Mouse (Mus musculus) frontal cortex, postnatal 36 days (tissue): Measurements from ENCODE around the gene Esr2.
A peak's percentile ranks its signal among the peaks of the same experiment; 100 is the strongest.
"Not testable (repeated sequence)": the region's sequence is repeated elsewhere in the genome, so short reads cannot be mapped to it uniquely, and the experiment has no call there.

Source experiments
- DNase-seq, 2 experiments: peaks; one replicate each; pipeline ENCODE4 v3.0.0; 2022; ENCODE audit warnings: low spot score in 2 of 2

Esr2 gene

GRCm38 (mm10) chr12:76152389-76152788 lies 24.7 kb downstream of the Esr2 start:
- not testable (repeated sequence) for DNase-seq

GRCm38 (mm10) chr12:76136701-76137100 lies 40.4 kb downstream of the Esr2 start:
- DNase-seq: no peak

DNA sequence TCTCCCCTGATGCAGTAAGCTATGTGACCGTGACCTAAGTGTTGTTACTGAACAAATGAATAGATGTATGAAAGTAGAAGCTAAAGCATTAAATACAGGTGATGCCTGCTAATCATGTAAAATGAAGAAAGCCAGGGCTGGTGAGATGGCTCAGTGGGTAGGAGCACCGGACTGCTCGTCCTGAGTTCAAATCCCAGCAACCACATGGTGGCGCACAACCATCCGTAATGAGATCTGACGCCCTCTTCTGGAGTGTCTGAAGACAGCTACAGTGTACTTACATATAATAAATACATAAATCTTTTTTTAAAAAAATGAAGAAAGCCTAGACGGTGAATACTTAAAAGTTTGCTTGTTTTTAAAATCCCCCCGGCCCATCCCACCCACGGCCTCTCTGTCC lies 44.0 kb downstream of the Esr2 start:
- not testable (repeated sequence) for DNase-seq

- DNase-seq: no peak
Measured at GRCm38 (mm10) chr12:76132591-76132990, 44.5 kb downstream of the Esr2 start.

DNA sequence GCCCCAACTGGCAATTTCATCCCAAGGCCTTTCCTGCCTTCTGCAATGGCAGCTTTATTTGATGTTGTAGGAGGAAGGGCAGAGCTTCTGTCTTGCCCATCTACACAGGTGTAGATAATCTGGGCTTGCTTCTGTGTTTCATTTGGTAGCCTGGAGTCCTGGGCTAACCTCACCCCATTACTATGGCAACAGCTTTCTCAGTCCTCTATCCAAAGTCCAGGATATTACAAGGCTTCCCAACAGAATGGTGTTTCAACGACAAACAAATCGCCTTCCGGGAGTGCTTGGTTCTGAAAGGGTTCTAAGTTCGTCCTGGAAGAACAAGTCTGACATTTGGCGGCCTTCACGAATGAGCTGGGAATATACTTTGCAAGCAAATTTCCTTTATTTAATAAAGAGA lies 46.2 kb downstream of the Esr2 start:
- DNase-seq: no peak

DNA sequence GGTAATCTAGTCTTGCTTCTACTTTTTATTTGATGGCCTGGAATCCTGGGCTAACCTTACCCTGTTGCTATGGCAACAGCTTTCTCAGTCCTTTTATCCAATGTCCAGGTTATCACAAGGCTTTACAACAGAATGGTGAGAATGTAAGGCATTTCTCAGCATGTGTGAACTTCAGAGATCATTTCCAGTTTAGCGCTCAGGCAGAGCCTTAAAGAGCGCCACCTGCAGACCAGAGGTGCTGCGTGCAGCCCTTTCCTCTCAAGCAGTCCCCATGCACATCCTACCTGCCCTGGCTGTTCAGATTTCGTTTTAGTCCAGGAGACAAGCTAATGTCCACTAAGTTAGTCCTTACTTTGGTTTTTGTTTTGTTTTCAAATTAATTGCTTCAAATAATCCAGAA lies 46.8 kb downstream of the Esr2 start:
- DNase-seq: no peak

- no peak for DNase-seq
Measured at GRCm38 (mm10) chr12:76128831-76129230, 48.2 kb downstream of the Esr2 start.

DNA sequence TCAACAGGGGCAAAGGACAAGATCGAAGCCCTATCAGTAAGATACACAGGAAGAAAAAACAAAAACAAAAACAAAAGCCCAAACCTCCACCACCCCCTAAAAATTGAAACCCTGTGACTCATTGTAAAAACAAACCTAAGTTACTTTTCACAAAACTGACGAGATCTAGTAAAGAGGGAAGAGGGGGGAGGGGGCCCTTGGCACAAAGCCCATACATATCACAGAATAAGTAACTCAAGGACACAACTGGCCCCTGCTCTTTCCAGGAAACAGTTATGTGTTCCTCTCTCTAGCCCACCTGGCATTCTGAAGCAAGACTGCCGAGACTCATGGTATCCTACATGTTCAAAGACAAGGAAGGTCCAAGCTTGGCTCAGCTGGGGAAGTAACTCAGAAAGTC lies 48.8 kb downstream of the Esr2 start:
- DNase-seq: no peak

DNA sequence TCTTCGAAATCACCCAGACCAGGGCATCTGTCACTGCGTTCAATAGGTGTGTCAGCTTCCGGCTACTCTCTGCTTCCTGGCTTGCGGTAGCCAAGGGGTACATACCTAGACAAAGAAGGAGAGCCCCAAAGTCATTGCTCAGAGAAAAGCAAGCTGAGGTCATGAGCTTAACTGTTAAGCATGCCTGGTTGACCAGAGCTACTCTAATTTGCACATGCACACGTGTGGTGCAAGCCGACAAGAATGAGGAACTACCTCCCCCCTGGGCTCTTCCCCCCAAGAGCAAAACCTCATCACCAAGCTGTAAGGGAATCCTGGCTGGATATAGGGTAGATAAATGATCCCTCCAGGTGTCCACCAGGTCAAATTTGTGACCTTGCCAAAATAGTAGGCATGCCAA lies 53.8 kb downstream of the Esr2 start:
- DNase-seq: no peak

DNA sequence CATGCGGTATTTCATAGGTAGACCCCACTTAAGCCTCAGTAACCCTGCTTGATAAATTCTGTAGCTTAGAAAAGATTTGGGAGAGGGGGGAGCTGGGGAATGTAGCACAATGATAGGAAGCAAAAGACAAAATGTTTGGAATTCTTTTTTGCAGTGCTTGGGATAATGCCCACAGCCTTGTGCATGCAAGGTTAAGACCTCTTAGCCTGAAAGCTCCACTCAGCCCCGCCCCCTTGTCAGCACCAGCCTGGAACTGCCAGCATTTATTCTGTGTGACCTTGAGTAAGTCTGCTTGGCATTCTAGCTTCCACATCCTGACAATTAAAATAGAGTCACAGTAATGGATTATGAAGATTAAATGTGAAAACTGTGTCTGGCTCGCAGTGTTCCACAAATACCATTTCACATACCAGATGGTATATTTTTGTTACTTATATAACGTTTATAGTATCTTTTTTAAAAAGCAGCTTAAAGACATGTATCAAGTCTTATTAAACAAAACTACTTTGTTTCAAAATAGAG lies 59.4 kb downstream of the Esr2 start:
- peak in 1 of 2 experiments; percentile 24 for DNase-seq

- no peak for DNase-seq
Measured at GRCm38 (mm10) chr12:76116577-76116976, 60.5 kb downstream of the Esr2 start.

DNA sequence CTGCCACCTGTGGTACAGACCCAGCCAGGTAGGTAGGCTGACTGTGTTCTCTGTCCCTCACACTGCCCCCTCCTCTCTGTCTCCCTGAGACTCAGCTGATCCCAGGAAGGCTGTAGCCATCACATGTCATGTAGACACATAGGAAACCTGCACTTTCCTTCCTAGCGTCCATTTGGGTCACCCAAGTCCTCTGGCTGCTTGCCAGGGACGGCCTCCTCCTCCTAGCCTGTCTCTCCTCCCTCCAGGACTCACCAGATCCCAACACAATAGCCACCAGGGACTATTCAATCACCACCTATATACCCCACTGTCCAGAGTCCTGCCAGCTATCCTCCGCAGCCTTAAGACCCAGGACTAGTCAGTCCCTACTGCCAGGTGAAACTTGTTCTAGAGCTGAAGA lies 66.0 kb downstream of the Esr2 start:
- DNase-seq: no peak

DNA sequence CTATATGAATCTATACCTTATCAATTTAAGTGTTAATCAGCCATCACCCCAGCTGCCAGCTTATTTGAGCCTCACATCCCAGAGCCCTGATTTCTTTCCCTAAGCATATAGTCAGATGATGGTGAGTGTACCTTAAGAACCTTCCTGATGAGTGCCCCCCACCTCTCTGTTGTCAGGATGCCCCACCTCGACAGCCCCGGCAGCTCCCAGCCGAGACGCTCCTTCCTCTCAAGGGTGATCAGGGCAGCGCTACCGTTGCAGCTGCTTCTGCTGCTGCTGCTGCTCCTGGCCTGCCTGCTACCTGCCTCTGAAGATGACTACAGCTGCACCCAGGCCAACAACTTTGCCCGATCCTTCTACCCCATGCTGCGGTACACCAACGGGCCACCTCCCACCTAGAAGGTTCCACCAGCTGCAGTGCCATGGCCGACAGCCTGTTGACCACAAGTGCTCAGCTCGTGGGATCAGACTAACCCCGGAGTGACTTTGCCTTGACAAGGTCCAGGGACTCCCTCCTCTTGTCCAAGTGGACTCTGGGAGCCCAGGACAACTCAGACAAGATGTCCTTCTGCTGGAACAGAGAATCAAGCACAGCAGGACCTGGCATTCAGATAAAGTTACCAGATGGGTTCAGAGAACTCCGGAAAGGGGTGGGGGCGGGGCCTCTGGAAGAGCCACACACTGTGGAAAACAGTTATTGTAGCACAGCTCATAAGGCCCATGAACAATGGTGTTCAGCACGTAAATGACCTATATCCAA lies 67.2 kb downstream of the Esr2 start:
- DNase-seq: no peak

DNA sequence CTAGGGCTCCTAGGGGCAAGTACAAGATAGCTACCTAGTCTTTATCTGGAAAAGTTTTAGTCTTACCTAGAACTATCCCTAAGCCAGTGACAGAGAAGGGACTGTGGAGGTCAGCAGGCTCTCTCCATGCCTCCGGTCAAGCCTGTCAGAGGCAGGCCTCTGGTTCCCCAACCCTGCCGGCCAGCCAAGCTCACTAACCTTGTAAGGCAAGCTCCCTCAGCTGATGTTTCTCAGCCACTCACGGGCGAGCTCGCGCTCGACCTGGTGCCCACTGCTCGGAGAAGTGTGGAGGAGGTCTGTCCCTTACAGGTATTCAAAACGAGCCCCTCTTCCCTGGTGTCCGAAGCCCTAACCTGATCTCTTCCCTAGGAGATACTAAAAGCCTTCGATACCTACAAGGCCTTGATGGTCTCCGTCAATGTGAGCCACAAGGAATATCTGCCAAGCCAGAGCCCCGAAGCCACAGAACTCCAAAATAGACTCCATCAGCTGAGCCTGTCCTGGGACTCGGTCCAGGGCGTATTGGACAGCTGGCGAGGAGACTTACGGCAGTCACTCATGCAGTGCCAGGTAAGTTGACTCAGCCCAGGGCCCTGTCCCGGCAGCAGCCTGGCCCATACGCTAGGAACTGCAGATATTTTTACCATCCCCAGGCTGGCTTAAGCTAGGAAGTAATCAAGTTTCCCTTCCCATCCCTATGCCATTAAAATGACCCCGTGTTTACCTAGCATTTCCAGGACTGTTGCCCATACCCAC lies 72.3 kb downstream of the Esr2 start:
- no peak for DNase-seq

GRCm38 (mm10) chr12:76102621-76103020 lies 74.4 kb downstream of the Esr2 start:
- DNase-seq: peak; percentile 27 to 39

GRCm38 (mm10) chr12:76095117-76096035 lies 81.7 kb downstream of the Esr2 start:
- peak; percentile 20 to 34 for DNase-seq

DNA sequence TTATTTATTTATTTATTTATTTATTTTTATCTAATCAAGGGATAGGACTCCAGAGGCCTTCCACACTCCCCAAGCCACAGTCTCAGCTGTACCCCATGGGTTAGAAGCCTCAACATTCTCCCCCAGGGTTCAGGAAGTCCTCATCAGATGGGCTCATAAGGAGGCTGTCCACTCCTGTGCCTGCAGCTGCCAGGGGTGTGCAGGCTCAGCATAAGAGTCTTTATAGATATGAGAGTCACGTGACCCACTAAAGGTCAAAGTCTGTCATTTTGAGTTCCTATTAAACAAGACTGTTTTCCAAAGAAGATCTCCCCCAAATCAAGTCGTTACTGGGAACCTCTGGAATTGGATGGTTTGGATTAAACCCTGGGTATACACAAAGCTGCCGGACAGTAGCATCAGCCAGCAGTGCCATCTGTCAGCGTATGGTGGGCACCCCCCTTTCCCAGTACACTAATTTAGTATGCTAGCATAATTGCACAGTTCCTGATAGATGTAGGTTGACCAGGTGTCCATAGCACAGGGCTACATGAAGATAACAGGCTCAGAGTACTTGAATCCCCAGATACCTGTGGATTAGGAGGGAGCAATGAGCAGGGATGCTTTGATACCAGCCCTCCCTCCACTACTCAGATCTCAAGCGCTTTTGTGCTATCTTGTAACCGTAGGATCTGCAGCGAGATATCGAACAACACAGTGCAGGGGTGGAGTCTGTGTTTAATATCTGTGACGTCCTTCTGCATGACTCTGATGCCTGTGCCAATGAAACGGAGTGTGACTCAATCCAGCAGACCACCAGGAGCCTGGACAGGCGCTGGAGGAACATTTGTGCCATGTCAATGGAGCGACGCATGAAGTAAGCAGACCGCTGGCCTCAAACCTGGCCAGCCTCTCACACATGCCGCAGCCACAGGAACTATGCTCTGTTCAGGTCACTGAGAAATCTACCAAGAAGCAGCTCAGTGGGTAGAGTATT lies 83.2 kb downstream of the Esr2 start:
- no peak for DNase-seq

DNA sequence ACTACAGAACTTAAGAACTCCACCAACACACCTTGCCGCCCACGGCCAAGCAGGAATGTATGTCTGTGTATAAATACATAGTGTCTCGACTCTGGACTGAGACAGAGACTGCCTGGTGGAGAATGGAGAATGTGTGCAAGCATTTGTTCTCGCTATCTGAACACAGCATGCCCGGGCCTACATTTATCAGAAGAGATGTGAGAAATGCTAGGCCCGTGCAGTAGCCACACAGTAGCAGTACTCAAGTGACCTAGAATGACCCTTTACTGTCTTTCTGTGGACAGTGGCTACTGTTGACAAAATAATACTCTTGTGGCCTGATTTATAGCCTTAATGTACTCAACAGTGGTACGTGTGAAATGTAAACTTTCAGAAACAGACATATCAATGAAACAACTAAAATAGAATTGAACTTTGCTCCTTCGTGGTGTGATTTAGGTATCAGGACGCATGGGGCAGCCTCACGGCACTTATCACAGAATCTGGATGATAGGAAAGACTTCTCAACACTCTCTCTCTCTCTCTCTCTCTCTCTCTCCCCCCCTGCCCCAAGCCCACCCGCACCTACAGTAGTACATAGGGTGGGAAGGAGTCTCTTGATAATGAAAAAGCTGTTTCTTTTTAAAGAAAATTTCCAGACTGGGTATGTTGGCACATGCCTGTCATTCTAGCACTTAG lies 84.1 kb downstream of the Esr2 start:
- no peak for DNase-seq

DNA sequence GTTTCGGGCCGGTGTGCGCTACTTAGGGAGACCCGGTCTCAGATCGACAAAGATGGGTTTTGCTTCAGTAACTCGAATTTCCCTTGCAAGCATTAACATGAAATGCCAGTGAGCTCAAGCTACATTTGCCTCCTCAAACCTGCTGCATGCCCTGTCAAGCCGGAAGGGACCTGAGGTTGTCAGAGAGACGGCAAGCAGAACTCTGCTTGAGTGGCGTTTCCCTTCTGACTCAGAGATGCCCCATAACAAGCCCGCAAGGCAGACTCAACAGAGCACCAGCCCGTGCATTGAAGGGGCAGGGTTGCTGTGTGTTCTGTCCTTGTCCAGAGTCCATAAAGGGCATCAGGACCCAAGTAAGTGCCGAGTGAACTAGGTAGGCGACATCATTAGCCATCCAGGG lies 90.0 kb downstream of the Esr2 start:
- DNase-seq: no peak
